Mouse (Mus musculus): ENCODE measurements at regions not wholly inside any gene's neighbourhood (a gene's known extent, or its start where the extent isn't known, plus 50 kb on each side); places are given as distances from the start of the nearest gene placed in this dataset.

DNA sequence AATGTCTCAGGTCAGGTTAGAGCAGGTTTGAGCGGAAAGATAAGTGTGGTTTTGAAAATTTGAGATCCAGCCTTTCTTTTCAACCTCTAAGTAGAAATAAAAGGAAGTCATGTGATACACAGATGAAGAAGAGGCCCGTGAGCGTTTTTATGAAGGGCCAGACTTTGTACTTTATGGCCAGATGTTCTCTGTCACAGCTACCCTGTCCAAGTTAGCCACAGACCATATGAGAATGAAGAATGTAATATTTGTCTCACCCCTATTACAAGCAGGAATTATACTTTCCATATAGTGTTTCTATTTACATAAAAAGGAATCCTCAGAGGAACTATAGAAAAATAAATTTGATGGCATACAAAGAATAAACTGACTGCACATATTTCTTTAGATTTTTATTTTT, 114.9 kb upstream of the Ahr start:
- no peak for TF ChIP-seq POU5F1 (IDR thresholded peaks at IDR 0.05; ENCODE audit: borderline replicate concordance, low read length)
- TF ChIP-seq NANOG (IDR thresholded peaks at IDR 0.05; ENCODE audit: borderline replicate concordance, low read length), result no peak
- no peak for TF ChIP-seq CTCF (conservative IDR thresholded peaks at IDR 0.05; ENCODE audit: low read length)
- H3K27me3 ChIP-seq (ENCODE audit: insufficient read depth, low read length), result no peaks in the 10 kb centered on the region
- no peak overlapping the region for H3K4me3 ChIP-seq (replicated peaks; ENCODE audit: low read length)
- H3K9me3 ChIP-seq (ENCODE audit: low read length), result 0 out of 2 replicates have a peak, but pooled peaks cover 2% of the 10 kb centered on the region
- no peaks in the 10 kb centered on the region for H3K36me3 ChIP-seq (ENCODE audit: insufficient read depth, low read length)
- H3K4me1 ChIP-seq (replicated peaks; ENCODE audit: low read depth, low read length), result no peaks in the 10 kb centered on the region

GRCm38 (mm10) chr12:35642473-35642872, 107.6 kb upstream of the Ahr start:
- peaks cover 21% of the 10 kb centered on the region for H3K4me1 ChIP-seq (replicated peaks; ENCODE audit: low read depth, low read length)
- H3K9me3 ChIP-seq (ENCODE audit: low read length), result no peaks in the 10 kb centered on the region
- TF ChIP-seq CTCF (conservative IDR thresholded peaks at IDR 0.05; ENCODE audit: low read length), result no peak
- TF ChIP-seq POU5F1 (IDR thresholded peaks at IDR 0.05; ENCODE audit: borderline replicate concordance, low read length), result peak; percentile 77
- peak; percentile 99 for TF ChIP-seq NANOG (IDR thresholded peaks at IDR 0.05; ENCODE audit: borderline replicate concordance, low read length)
- H3K27me3 ChIP-seq (ENCODE audit: insufficient read depth, low read length), result no peaks in the 10 kb centered on the region
- H3K4me3 ChIP-seq (replicated peaks; ENCODE audit: low read length), result no peak overlapping the region
- no peaks in the 10 kb centered on the region for H3K36me3 ChIP-seq (ENCODE audit: insufficient read depth, low read length)

GRCm38 (mm10) chr12:35641741-35642140, 106.9 kb upstream of the Ahr start:
- Histone ChIP-seq H3K9me3 (ENCODE audit: low read length) (no peaks in the 10 kb centered on the region), H3K36me3 (ENCODE audit: insufficient read depth, low read length) (no peaks in the 10 kb centered on the region), H3K27me3 (ENCODE audit: insufficient read depth, low read length) (no peaks in the 10 kb centered on the region), H3K4me1 (replicated peaks; ENCODE audit: low read depth, low read length) (peaks cover 21% of the 10 kb centered on the region), H3K4me3 (replicated peaks; ENCODE audit: low read length) (no peak overlapping the region)
- no peak for TF ChIP-seq CTCF (conservative IDR thresholded peaks at IDR 0.05; ENCODE audit: low read length)

- H3K9me3 ChIP-seq (ENCODE audit: low read length), result no peaks in the 10 kb centered on the region
- peaks cover 27% of the 10 kb centered on the region for H3K4me1 ChIP-seq (replicated peaks; ENCODE audit: low read depth, low read length)
- no peak for TF ChIP-seq POU5F1 (IDR thresholded peaks at IDR 0.05; ENCODE audit: borderline replicate concordance, low read length)
- no peak for TF ChIP-seq NANOG (IDR thresholded peaks at IDR 0.05; ENCODE audit: borderline replicate concordance, low read length)
- TF ChIP-seq CTCF (conservative IDR thresholded peaks at IDR 0.05; ENCODE audit: low read length), result no peak
- no peaks in the 10 kb centered on the region for H3K27me3 ChIP-seq (ENCODE audit: insufficient read depth, low read length)
- H3K4me3 ChIP-seq (replicated peaks; ENCODE audit: low read length), result no peak overlapping the region
- no peaks in the 10 kb centered on the region for H3K36me3 ChIP-seq (ENCODE audit: insufficient read depth, low read length)
These were observed 106.1 kb upstream of the Ahr start for GRCm38 (mm10) chr12:35640911-35641345.

- TF ChIP-seq POU5F1 (IDR thresholded peaks at IDR 0.05; ENCODE audit: borderline replicate concordance, low read length) (no peak), NANOG (IDR thresholded peaks at IDR 0.05; ENCODE audit: borderline replicate concordance, low read length) (no peak), CTCF (conservative IDR thresholded peaks at IDR 0.05; ENCODE audit: low read length) (no peak)
- H3K27me3 ChIP-seq (ENCODE audit: insufficient read depth, low read length), result no peaks in the 10 kb centered on the region
- H3K4me1 ChIP-seq (replicated peaks; ENCODE audit: low read depth, low read length), result no peaks in the 10 kb centered on the region
- H3K9me3 ChIP-seq (ENCODE audit: low read length), result no peaks in the 10 kb centered on the region
- H3K36me3 ChIP-seq (ENCODE audit: insufficient read depth, low read length), result no peaks in the 10 kb centered on the region
- H3K4me3 ChIP-seq (replicated peaks; ENCODE audit: low read length), result no peak overlapping the region
These were observed 88.6 kb upstream of the Ahr start for GRCm38 (mm10) chr12:35623484-35623883.

DNA sequence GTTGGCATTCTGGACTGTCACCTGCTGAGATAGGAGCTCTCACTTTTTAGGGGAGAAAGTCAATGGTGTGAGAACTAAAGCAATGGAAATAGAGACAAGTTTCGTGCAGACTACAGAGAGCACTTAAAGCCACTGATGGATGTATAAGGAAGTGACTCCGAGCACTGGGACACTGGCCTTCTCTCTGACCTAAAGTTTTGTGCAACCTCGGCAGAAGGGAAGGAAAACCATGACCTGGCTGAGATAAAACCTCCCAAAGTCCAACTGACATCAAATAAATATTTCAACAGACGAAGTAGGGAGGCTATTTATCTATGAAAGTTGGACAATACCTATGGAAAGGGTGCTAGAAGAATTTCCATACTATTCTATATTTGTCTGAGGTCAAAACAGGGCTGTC, 80.0 kb upstream of the Ahr start:
- TF ChIP-seq NANOG (IDR thresholded peaks at IDR 0.05; ENCODE audit: borderline replicate concordance, low read length) (no peak), CTCF (conservative IDR thresholded peaks at IDR 0.05; ENCODE audit: low read length) (no peak), POU5F1 (IDR thresholded peaks at IDR 0.05; ENCODE audit: borderline replicate concordance, low read length) (no peak)
- Histone ChIP-seq H3K4me3 (replicated peaks; ENCODE audit: low read length) (no peak overlapping the region), H3K27me3 (ENCODE audit: insufficient read depth, low read length) (no peaks in the 10 kb centered on the region), H3K36me3 (ENCODE audit: insufficient read depth, low read length) (no peaks in the 10 kb centered on the region), H3K9me3 (ENCODE audit: low read length) (no peaks in the 10 kb centered on the region; the same call in 1 of the 2 replicates), H3K4me1 (replicated peaks; ENCODE audit: low read depth, low read length) (no peaks in the 10 kb centered on the region)

- Histone ChIP-seq H3K4me3 (replicated peaks; ENCODE audit: low read length) (no peak overlapping the region), H3K27me3 (ENCODE audit: insufficient read depth, low read length) (no peaks in the 10 kb centered on the region), H3K36me3 (ENCODE audit: insufficient read depth, low read length) (no peaks in the 10 kb centered on the region), H3K9me3 (ENCODE audit: low read length) (no peaks in the 10 kb centered on the region), H3K4me1 (replicated peaks; ENCODE audit: low read depth, low read length) (no peaks in the 10 kb centered on the region)
- TF ChIP-seq CTCF (conservative IDR thresholded peaks at IDR 0.05; ENCODE audit: low read length) (no peak), POU5F1 (IDR thresholded peaks at IDR 0.05; ENCODE audit: borderline replicate concordance, low read length) (no peak), NANOG (IDR thresholded peaks at IDR 0.05; ENCODE audit: borderline replicate concordance, low read length) (no peak)
These were observed 72.8 kb upstream of the Ahr start for GRCm38 (mm10) chr12:35607652-35608051.

DNA sequence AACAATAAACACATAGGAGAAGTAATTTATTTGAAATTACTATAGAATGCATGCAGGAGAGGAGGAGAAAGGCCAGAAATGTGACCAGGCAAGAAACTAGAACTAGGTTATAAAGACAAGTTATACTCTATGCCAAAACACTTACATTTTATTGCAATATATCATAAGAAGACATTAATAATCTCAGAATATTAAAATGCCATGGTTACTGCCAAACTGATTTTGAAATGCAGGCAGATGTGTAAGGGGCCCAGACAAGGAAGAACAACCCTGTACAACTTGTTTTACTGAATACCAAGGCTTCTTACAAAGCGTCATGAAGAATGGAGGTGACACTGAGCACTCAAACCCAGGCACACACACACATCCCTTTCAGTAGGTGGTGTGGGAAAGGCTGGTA, 68.9 kb upstream of the Ahr start:
- H3K9me3 ChIP-seq (ENCODE audit: low read length), result no peaks in the 10 kb centered on the region
- H3K27me3 ChIP-seq (ENCODE audit: insufficient read depth, low read length), result no peaks in the 10 kb centered on the region
- TF ChIP-seq POU5F1 (IDR thresholded peaks at IDR 0.05; ENCODE audit: borderline replicate concordance, low read length), result no peak
- TF ChIP-seq CTCF (conservative IDR thresholded peaks at IDR 0.05; ENCODE audit: low read length), result no peak
- no peak for TF ChIP-seq NANOG (IDR thresholded peaks at IDR 0.05; ENCODE audit: borderline replicate concordance, low read length)
- no peak overlapping the region for H3K4me3 ChIP-seq (replicated peaks; ENCODE audit: low read length)
- H3K4me1 ChIP-seq (replicated peaks; ENCODE audit: low read depth, low read length), result no peaks in the 10 kb centered on the region
- no peaks in the 10 kb centered on the region for H3K36me3 ChIP-seq (ENCODE audit: insufficient read depth, low read length)

GRCm38 (mm10) chr12:35602589-35602988, 67.8 kb upstream of the Ahr start:
- Histone ChIP-seq H3K36me3 (ENCODE audit: insufficient read depth, low read length) (no peaks in the 10 kb centered on the region), H3K4me1 (replicated peaks; ENCODE audit: low read depth, low read length) (no peaks in the 10 kb centered on the region), H3K9me3 (ENCODE audit: low read length) (no peaks in the 10 kb centered on the region), H3K4me3 (replicated peaks; ENCODE audit: low read length) (no peak overlapping the region), H3K27me3 (ENCODE audit: insufficient read depth, low read length) (no peaks in the 10 kb centered on the region)
- no peak for TF ChIP-seq CTCF (conservative IDR thresholded peaks at IDR 0.05; ENCODE audit: low read length)
- no peak for TF ChIP-seq NANOG (IDR thresholded peaks at IDR 0.05; ENCODE audit: borderline replicate concordance, low read length)
- TF ChIP-seq POU5F1 (IDR thresholded peaks at IDR 0.05; ENCODE audit: borderline replicate concordance, low read length), result no peak

Measured in E14TG2a.4 (cell line).